Mouse (Mus musculus) heart, adult 8-10 months (tissue): ENCODE measurements at regions not wholly inside any gene's neighbourhood (a gene's known extent, or its start where the extent isn't known, plus 50 kb on each side); places are given as distances from the start of the nearest gene placed in this dataset.
A peak's percentile ranks its signal among the peaks of the same experiment; 100 is the strongest.

ENCODE experiments used
- DNase-seq: peaks from one replicate; pipeline ENCODE4 v3.0.0; 2022; ENCODE audit warnings: low spot score

GRCm38 (mm10) chr1:75889847-75890591 is 344.0 kb downstream of the Slc4a3 start:
- DNase-seq: no peak

- no peak for DNase-seq
Measured at GRCm38 (mm10) chr1:75890636-75891276, 344.7 kb downstream of the Slc4a3 start.

DNA sequence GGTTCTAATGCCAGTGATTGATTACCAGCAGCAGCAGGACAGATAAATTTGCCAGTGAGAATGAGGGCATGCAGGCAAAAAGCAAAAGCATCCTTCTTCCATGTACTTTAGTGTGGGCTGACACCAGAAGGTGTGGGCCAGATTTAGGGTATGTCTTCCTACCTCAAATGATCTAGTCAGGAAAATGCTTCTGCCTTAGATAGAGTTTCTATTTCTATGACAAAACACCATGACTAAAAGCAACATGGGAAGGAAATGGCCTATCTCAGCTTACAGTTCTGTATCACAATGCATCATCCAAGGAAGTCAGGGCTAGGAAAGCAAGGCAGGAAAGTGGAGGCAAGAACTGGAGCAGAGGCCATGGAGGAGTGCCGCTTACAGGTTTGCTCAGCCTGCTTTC is 349.5 kb downstream of the Slc4a3 start:
- DNase-seq: no peak

DNA sequence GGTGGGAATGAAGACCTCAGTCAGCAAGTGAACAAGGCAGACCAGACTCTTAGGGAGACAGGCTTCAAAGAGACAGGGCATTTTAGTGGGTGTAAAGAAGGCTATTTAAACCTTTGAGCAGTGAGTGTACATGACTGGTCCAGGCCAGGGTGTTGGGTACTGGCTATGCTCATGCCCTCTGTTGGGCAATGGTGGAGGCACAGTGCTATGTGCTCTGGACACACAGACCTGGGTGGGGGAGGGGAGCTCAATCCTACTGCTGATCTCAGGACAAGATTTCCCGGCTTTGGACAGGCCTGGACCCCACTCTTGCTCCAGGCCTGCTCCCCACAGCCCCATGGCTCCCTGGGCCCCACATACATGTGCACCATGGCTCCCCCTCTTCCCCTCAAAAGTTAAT is 355.1 kb downstream of the Slc4a3 start:
- no peak for DNase-seq

- DNase-seq: no peak
Measured at GRCm38 (mm10) chr1:75905699-75906470, 359.8 kb downstream of the Slc4a3 start.

- DNase-seq: no peak
Measured at GRCm38 (mm10) chr1:75915311-75915710, 369.2 kb downstream of the Slc4a3 start.

- DNase-seq: no peak
Measured at GRCm38 (mm10) chr1:75916181-75916580, 370.1 kb downstream of the Slc4a3 start.

DNA sequence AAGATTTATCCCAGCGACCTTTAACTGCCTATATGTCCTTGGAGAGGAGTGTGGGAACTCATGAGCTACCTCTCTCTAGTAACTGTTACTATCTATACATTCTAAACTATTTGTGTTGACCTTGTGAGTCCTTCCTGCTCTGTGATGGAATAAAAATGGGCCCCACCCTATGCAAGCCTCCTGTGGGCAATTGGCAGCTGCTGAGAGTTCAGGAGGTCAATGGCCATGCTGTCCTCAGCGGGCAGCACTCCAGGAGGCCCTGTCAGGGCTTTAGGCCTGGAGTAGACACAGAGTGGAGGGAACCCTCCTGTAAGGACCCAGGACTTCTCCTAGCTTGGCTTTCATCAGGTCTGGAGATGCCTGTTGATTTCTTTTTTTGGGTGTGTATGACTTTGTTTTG is 373.1 kb downstream of the Slc4a3 start:
- no peak for DNase-seq

DNA sequence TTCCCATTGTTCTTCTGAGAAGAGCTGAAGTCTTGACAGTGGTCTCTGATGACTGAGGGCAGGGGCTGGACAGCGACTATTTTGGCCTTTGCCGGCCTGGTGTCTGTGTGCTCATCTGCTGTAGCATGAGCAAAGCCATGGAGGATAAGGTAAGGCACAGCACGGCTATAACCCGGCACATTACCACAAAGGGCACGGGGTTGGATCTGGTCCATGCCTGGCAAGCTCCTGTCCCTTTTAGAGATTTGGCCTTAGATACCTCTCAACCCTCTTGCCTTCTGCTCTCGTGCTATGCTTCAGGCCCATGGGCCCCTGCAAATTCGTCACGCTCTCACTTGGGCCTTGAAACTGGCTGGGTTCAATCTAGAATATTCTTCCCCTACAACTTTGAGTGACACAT is 379.0 kb downstream of the Slc4a3 start:
- DNase-seq: no peak

DNA sequence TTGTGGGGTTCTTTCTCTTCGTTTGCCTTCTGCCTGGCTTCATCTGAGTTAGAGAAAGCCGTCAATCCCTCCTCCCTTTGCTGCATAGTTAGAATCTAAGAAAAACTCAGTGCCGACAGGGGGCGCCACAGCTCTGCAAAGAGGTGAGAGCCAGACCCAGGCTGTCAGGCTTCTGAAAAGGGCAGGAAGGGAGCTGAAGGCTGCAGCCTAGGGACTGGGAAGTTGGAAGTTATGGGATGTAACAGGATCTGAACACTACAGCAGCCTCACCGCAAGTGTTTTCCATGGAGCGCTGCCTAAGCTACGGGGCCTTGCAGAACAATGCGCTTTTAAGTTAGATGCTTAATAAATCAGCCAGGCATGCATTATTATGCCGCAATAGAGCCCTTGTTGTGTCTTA is 379.7 kb downstream of the Slc4a3 start:
- DNase-seq: peak; percentile 84

GRCm38 (mm10) chr1:75931852-75932251 is 385.8 kb downstream of the Slc4a3 start:
- no peak for DNase-seq

DNA sequence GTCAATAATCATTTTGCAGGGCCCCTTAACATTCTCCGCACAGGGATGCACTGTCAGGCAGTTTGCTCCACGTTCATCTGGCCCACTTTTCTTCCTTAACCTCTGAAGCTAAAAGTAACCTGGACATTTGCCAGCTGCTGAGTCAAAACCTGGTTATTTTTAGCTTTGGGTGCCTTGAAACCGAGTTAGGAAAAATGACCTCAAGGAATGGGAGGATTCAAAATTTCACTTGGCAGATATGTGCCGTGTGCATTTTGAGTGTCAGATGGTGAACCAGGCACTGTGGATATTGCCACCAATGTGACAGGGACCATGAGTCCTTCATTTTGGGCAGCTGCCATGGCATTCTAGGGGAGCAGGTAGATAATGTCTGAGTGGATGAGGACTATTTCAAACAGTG is 387.8 kb downstream of the Slc4a3 start:
- DNase-seq: peak; percentile 64

DNA sequence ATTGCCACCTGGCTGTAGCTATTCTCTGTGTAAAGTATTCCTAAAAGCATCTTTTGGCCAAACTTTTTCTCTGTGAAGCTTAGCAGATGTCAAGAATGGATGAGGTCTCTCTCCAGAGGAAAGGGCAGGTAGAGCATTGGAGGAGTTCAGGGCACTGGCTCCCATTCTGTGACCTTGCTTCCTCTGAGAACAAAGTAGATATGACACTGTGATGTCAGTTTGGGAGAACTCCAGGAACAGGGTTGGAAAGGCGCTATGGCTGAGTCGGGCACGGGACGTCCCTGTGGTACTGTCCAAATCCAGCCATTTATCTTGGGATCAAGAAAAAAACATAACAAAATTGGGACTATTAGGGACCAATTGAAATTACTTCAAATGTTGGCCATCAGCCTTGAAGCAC is 388.7 kb downstream of the Slc4a3 start:
- DNase-seq: no peak

DNA sequence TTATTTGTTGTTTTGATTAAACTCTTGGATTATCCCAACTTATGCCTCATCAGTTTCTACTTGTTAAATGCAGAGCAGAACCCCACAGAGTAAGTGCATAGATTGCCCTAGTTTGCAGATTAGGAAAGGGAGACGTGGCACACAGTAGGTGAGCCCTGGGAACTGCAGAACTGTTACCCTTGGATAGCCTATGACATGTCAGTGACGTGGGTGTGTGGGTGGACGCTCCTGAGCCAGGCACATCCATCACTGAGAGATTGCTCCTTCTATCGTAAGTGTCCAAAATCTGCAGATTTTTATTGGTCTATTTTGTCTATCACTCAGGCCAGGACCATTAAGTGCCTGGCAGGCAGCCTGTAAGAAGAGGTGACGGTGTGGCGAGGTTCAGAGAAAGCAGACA is 389.8 kb downstream of the Slc4a3 start:
- DNase-seq: no peak

GRCm38 (mm10) chr1:75936596-75936995 is 390.5 kb downstream of the Slc4a3 start:
- peak; percentile 34 for DNase-seq

GRCm38 (mm10) chr1:75937331-75937730 is 391.3 kb downstream of the Slc4a3 start:
- no peak for DNase-seq

GRCm38 (mm10) chr1:75946290-75946839 is 400.3 kb downstream of the Slc4a3 start:
- DNase-seq: no peak

- no peak for DNase-seq
Measured at GRCm38 (mm10) chr1:75978203-75978986, 432.3 kb downstream of the Slc4a3 start.

GRCm38 (mm10) chr1:75983057-75983456 is 437.0 kb downstream of the Slc4a3 start:
- no peak for DNase-seq

GRCm38 (mm10) chr1:75983487-75983886 is 437.4 kb downstream of the Slc4a3 start:
- DNase-seq: no peak

DNA sequence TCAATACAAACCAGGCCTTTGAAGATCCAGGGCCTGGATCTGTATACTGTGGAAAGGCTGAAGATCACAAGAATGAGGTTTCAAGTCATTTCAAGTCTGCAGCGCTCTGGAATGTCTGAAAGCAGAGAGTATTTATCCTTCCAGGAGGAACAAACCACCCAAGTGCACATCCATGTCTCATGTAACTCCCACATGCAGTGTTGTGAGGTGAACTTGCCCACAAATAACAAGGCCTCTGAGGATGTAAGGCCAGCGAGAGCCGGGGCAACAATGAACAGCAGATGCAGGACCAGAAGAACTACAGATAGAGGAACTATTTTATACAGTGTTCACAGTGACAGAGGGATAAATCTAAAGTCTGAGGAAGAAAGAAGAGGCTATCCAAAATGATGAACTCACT is 442.4 kb downstream of the Slc4a3 start:
- no peak for DNase-seq

GRCm38 (mm10) chr1:75992039-75992438 is 446.0 kb downstream of the Slc4a3 start:
- DNase-seq: no peak
